27 mouse cellular contexts compared by ENCODE assay signal in the genomic region with DNA sequence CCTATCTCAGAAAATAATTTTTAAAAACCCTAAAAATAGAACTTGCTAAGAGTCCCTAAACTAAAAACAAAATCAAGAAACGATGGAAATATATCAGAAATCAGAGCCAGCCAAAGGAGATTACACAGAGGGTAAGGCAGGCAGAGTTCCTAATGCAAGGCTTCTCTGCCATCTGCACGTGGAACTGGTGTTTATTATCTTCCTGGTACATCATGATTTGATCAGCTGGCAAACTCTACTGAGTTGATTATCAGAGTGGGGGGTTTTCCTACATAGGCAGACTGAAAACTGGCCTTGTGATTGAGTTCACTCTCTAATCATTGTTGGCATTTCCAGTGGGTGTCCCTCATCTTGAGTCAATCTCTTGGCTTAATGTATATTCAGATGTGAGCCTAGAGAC.
"Had no signal": no experiment of that assay in that cellular context is flagged by ENCODE, and none has a peak within 500 bp of the region (broad histone marks: within the 10 kb centered on the region; RNA-seq: fewer than 3 reads in every experiment).

No protein-coding gene starts in this region.

- H3K9ac ChIP-seq: heart, embryonic 12.5 days; hindbrain, embryonic 12.5 days; hindbrain, embryonic 14.5 days; intestine, embryonic 15.5 days; kidney, embryonic 15.5 days; limb, embryonic 13.5 days; limb, embryonic 15.5 days; liver, embryonic 12.5 days; liver, embryonic 14.5 days had no signal

- H3K4me3 ChIP-seq: gastrocnemius, adult 2 months; heart, embryonic 10.5 days; heart, embryonic 12.5 days; hindbrain, embryonic 10.5 days; hindbrain, embryonic 12.5 days; intestine, embryonic 15.5 days; kidney, embryonic 15.5 days; limb, embryonic 13.5 days; limb, embryonic 15.5 days; liver, embryonic 12.5 days had no signal

- H3K36me3 ChIP-seq: heart, embryonic 10.5 days; heart, embryonic 12.5 days; hindbrain, embryonic 10.5 days; hindbrain, embryonic 12.5 days; intestine, embryonic 15.5 days; kidney, embryonic 15.5 days; limb, embryonic 13.5 days; limb, embryonic 15.5 days; liver, embryonic 12.5 days had no signal

- H3K9me3 ChIP-seq: heart, embryonic 10.5 days; heart, embryonic 12.5 days; hindbrain, embryonic 10.5 days; hindbrain, embryonic 12.5 days; intestine, embryonic 15.5 days; kidney, embryonic 15.5 days; limb, embryonic 13.5 days; limb, embryonic 15.5 days; liver, embryonic 12.5 days had no signal

- ATAC-seq: hindbrain, embryonic 16.5 days; inflammation-experienced regulatory T-cells, adult 6 months; intestine, embryonic 15.5 days; intestine, postnatal 0 days; liver, embryonic 12.5 days had no signal

- H3K4me1 ChIP-seq: heart, embryonic 10.5 days; heart, embryonic 12.5 days; hindbrain, embryonic 10.5 days; hindbrain, embryonic 12.5 days; intestine, embryonic 15.5 days; kidney, embryonic 15.5 days; liver, embryonic 12.5 days had no signal

- DNase-seq: gastrocnemius, adult 2 months; gastrocnemius, postnatal 10 days; gastrocnemius, postnatal 25 days; heart, adult 18-20 months; heart, postnatal 10 days; heart, postnatal 4 days; kidney, adult 18-20 months; kidney, adult 8-10 months; kidney, postnatal 14 days; kidney, postnatal 36 days; left cerebral cortex, postnatal 4 days; lung, adult 18-20 months had no signal

- H3K4me2 ChIP-seq: heart, embryonic 12.5 days; hindbrain, embryonic 12.5 days; hindbrain, embryonic 14.5 days; intestine, embryonic 15.5 days; kidney, embryonic 15.5 days; limb, embryonic 13.5 days; limb, embryonic 15.5 days; liver, embryonic 12.5 days had no signal

- H3K27ac ChIP-seq: gastrocnemius, adult 2 months; heart, embryonic 10.5 days; hindbrain, embryonic 10.5 days; hindbrain, embryonic 12.5 days; hindbrain, embryonic 14.5 days; intestine, embryonic 15.5 days; kidney, embryonic 15.5 days; kidney, postnatal 0 days; limb, embryonic 13.5 days; limb, embryonic 15.5 days; liver, embryonic 12.5 days; liver, embryonic 14.5 days had no signal

- H3K27me3 ChIP-seq: heart, embryonic 12.5 days; hindbrain, embryonic 12.5 days; intestine, embryonic 15.5 days; kidney, embryonic 15.5 days; limb, embryonic 13.5 days; limb, embryonic 15.5 days; liver, embryonic 12.5 days had no signal
